Mouse (Mus musculus) E14TG2a.4 (cell line): ENCODE data around the gene Disc1.

Experiments used
- CTCF ChIP-seq: conservative IDR thresholded peaks from 2 replicates; pipeline ENCODE4 v1.5.1; 2014; ENCODE audit warnings: low read length
- NANOG ChIP-seq: IDR thresholded peaks from 2 replicates; pipeline ENCODE4 v1.6.1; 2014; ENCODE audit warnings: borderline replicate concordance, low read length, mixed read lengths
- POU5F1 ChIP-seq: IDR thresholded peaks from 2 replicates; pipeline ENCODE4 v1.6.1; 2014; ENCODE audit warnings: low read length, borderline replicate concordance

- TF ChIP-seq CTCF (no peak), POU5F1 (no peak), NANOG (no peak)
Observed at GRCm38 (mm10) chr8:125060904-125061303, 6.9 kb downstream of the Disc1 start.
